Mouse (Mus musculus) thymus, adult 2 months (tissue): ENCODE measurements around the gene Susd1.

Experiments used
- CTCF ChIP-seq: fragments of 200-500 bp; IDR thresholded peaks from 2 replicates; pipeline ENCODE4 v1.5.1; 2012; ENCODE audit warnings: mild to moderate bottlenecking, control low read depth, low read length, moderate library complexity, borderline replicate concordance; ENCODE audit not compliant: control insufficient read depth, poor library complexity, insufficient read depth; ENCODE audit errors: extremely low read depth
- POLR2A ChIP-seq: fragments of 200-500 bp; IDR thresholded peaks from 2 replicates; pipeline ENCODE4 v1.6.1; 2012; ENCODE audit warnings: mild to moderate bottlenecking, low read length, control low read depth, moderate library complexity; ENCODE audit not compliant: control insufficient read depth, poor library complexity, insufficient read depth; ENCODE audit errors: extremely low read depth

GRCm38 (mm10) chr4:59338896-59339535, 99.4 kb downstream of the Susd1 start:
- no peak for TF ChIP-seq CTCF
- no peak for TF ChIP-seq POLR2A
